Mouse (Mus musculus) heart, embryonic 14.5 days (tissue): ENCODE data around the gene Sgpp1. TPM values are rescaled to one million over a fixed set of nuclear protein-coding genes. Genes with fewer than 3 reads are reported as not detected.

Source experiments
- ATAC-seq: fragments of 200-750 bp; cut with Nextera tagmentation; 2 replicates; pipeline ENCODE4 v1.8.0; 2017; ENCODE audit warnings: low read depth, moderate TSS enrichment; ENCODE audit not compliant: insufficient number of reproducible peaks, insufficient read depth, low FRiP score
- H3K27ac ChIP-seq, 2 experiments: fragments of 200-500 bp in 1 of 2; fragments of 300-500 bp in 1 of 2; sonication (generic) in 1 of 2; replicated peaks in 1 of 2; 2 replicates each; pipeline ENCODE4 v1.5.1; 2012 to 2014; ENCODE audit warnings: low read depth in 2 of 2, low read length in 2 of 2, control low read depth in 1 of 2, mild to moderate bottlenecking in 1 of 2, mixed read lengths in 1 of 2; ENCODE audit not compliant: control insufficient read depth in 1 of 2, insufficient read depth in 1 of 2
- H3K27me3 ChIP-seq: fragments of 300-500 bp; sonication (generic); 2 replicates; pipeline ENCODE4 v1.6.1; 2014; ENCODE audit warnings: mild to moderate bottlenecking, low read length, control low read depth; ENCODE audit not compliant: control insufficient read depth, insufficient read depth
- H3K36me3 ChIP-seq: fragments of 300-500 bp; sonication (generic); 2 replicates; pipeline ENCODE4 v1.6.1; 2014; ENCODE audit warnings: mild to moderate bottlenecking, control low read depth, low read length, mixed read lengths; ENCODE audit not compliant: control insufficient read depth, insufficient read depth
- H3K4me1 ChIP-seq, 2 experiments: fragments of 200-500 bp in 1 of 2; fragments of 300-500 bp in 1 of 2; sonication (generic) in 1 of 2; 2 replicates each; pipeline ENCODE4 v1.6.1; 2012 to 2014; ENCODE audit warnings: low read length in 2 of 2, control low read depth in 1 of 2, mixed read lengths in 1 of 2; ENCODE audit not compliant: control insufficient read depth in 2 of 2, insufficient read depth in 2 of 2
- H3K4me2 ChIP-seq: fragments of 300-500 bp; sonication (generic); 2 replicates; pipeline ENCODE4 v1.6.1; 2014; ENCODE audit warnings: mild to moderate bottlenecking, low read length
- H3K4me3 ChIP-seq, 2 experiments: fragments of 200-500 bp in 1 of 2; fragments of 300-500 bp in 1 of 2; sonication (generic) in 1 of 2; 2 replicates each; pipeline ENCODE4 v1.5.1; 2012 to 2014; ENCODE audit warnings: low read length in 2 of 2, mild to moderate bottlenecking in 2 of 2, control low read depth in 1 of 2, low read depth in 1 of 2, moderate library complexity in 1 of 2; ENCODE audit not compliant: control insufficient read depth in 1 of 2, insufficient read depth in 1 of 2
- H3K9ac ChIP-seq: fragments of 300-500 bp; sonication (generic); 2 replicates; pipeline ENCODE4 v1.6.1; 2014; ENCODE audit warnings: mild to moderate bottlenecking, low read length
- H3K9me3 ChIP-seq: fragments of 300-500 bp; sonication (generic); 2 replicates; pipeline ENCODE4 v1.6.1; 2016; ENCODE audit warnings: low read length, control low read depth; ENCODE audit not compliant: control insufficient read depth
- WGBS: fragments of 180-500 bp; shearing (Covaris S2); extraction: QIAGEN DNeasy Blood & Tissue Kit; methylation state at CpG from one replicate; pipeline ENCODE4 v1.1.7; 2014; 5-methylcytosine and 5-hydroxymethylcytosine counted together
- polyA plus RNA-seq: library from polyadenylated mRNA; unstranded; fragments of >200 nt; fragmentation: Nextera tagmentation; extraction: Ambion mirVana; gene quantifications from 2 replicates; pipeline ENCODE4 v1.2.1, GENCODE M21; 2014

Gene Sgpp1
- polyA plus RNA-seq, 1 experiment from 2014 or later, result 25.3 TPM

GRCm38 (mm10) chr12:75766395-75766794, 30.9 kb upstream of the Sgpp1 start:
- ATAC-seq, result no peak
- Histone ChIP-seq H3K9me3 (no peaks in the 10 kb centered on the region), H3K9ac (no peak overlapping the region), H3K36me3 (no peaks in the 10 kb centered on the region), H3K4me3 (no peak overlapping the region), H3K27ac (peak overlapping the region; percentile 29 to 66; a peak in 3 of 4 replicates), H3K4me1 (peaks cover 10 to 11% of the 10 kb centered on the region in 2 experiments), H3K27me3 (no peaks in the 10 kb centered on the region), H3K4me2 (peak overlapping the region; percentile 36; the same call in 1 of the 2 replicates)
- WGBS, result 41% methylated on average over 6 of the region's 6 CpGs

GRCm38 (mm10) chr12:75765751-75766150, 30.2 kb upstream of the Sgpp1 start:
- 22% methylated on average over 3 of the region's 3 CpGs for WGBS
- H3K36me3 ChIP-seq, result no peaks in the 10 kb centered on the region
- H3K4me1 ChIP-seq, result peaks cover 10 to 11% of the 10 kb centered on the region in 2 experiments
- peak overlapping the region; percentile 36 for H3K4me2 ChIP-seq
- H3K4me3 ChIP-seq, result no peak overlapping the region
- H3K27ac ChIP-seq, result peak overlapping the region; percentile 29 to 66; a peak in 3 of 4 replicates
- H3K9me3 ChIP-seq, result no peaks in the 10 kb centered on the region
- ATAC-seq, result no peak
- H3K27me3 ChIP-seq, result no peaks in the 10 kb centered on the region
- H3K9ac ChIP-seq, result no peak overlapping the region

DNA sequence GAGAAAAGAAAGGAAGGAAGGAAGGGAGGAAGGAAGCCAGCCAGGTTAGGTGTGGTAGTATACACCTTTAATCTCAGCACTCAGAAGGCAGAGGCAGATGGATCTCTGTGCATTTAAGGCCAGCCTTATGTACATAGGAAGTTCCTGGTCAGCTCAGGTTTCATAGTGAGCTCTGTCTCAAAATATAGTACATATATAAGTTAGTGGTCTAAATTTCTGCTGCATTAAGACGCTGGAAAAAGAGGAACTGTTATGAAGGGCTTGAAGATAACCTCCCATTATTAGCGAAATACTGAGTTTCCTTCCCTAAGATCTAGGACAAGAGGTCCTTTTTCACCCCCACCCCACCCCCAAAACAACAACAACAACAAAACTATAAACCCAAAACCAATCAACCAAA, 20.9 kb upstream of the Sgpp1 start:
- Histone ChIP-seq H3K36me3 (no peaks in the 10 kb centered on the region), H3K27ac (no peak overlapping the region), H3K4me3 (no peak overlapping the region), H3K9ac (no peak overlapping the region), H3K4me2 (no peak overlapping the region), H3K4me1 (peaks cover 11 to 22% of the 10 kb centered on the region in 2 experiments), H3K9me3 (no peaks in the 10 kb centered on the region), H3K27me3 (no peaks in the 10 kb centered on the region)
- ATAC-seq, result no peak
- WGBS, result 78% methylated on average over 2 of the region's 2 CpGs

DNA sequence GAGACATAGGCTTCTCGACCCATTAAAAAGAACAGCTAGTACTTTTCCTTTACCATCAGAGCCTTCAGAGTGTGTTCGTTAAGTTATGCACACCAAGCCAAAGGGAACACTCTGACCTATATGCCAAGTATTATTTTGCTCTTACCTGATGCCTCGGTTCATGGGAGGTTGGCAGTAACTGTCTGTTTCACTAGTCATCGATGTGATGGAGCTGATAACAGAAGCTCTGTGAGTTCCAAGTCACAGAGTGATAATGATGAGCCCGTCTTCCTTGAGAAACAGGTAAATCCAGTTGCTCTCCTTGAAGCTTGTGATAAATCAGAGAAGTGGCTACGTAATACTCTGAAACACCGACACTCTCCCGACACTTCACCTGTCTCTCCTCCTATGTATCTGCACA, 18.2 kb upstream of the Sgpp1 start:
- Histone ChIP-seq H3K4me1 (peaks cover 3 to 10% of the 10 kb centered on the region in 2 experiments), H3K27ac (no peak overlapping the region), H3K4me3 (no peak overlapping the region), H3K27me3 (no peaks in the 10 kb centered on the region), H3K4me2 (no peak overlapping the region), H3K9ac (no peak overlapping the region), H3K9me3 (no peaks in the 10 kb centered on the region), H3K36me3 (no peaks in the 10 kb centered on the region)
- WGBS, result 86% methylated on average over 8 of the region's 8 CpGs
- ATAC-seq, result no peak

GRCm38 (mm10) chr12:75752077-75752476, 16.5 kb upstream of the Sgpp1 start:
- ATAC-seq, result no peak
- WGBS, result 28% methylated on average over 3 of the region's 3 CpGs

GRCm38 (mm10) chr12:75748574-75748973, 13.0 kb upstream of the Sgpp1 start:
- Histone ChIP-seq H3K9me3 (no peaks in the 10 kb centered on the region), H3K4me2 (no peak overlapping the region), H3K36me3 (no peaks in the 10 kb centered on the region), H3K27me3 (no peaks in the 10 kb centered on the region), H3K9ac (no peak overlapping the region), H3K27ac (no peak overlapping the region), H3K4me1 (peaks cover 8 to 22% of the 10 kb centered on the region in 2 experiments), H3K4me3 (no peak overlapping the region)
- no peak for ATAC-seq
- WGBS, result 54% methylated on average over 4 of the region's 4 CpGs

More at GRCm38 (mm10) chr12:75752077-75752476, 16.5 kb upstream of the Sgpp1 start:
- Histone ChIP-seq H3K9ac (no peak overlapping the region), H3K4me1 (peaks cover 0 to 12% of the 10 kb centered on the region in 2 experiments; a peak in 3 of 4 replicates), H3K4me3 (no peak overlapping the region), H3K9me3 (no peaks in the 10 kb centered on the region), H3K36me3 (no peaks in the 10 kb centered on the region), H3K27ac (no peak overlapping the region), H3K27me3 (no peaks in the 10 kb centered on the region), H3K4me2 (no peak overlapping the region)

GRCm38 (mm10) chr12:75745697-75746290, 10.3 kb upstream of the Sgpp1 start:
- Histone ChIP-seq H3K4me3 (no peak overlapping the region), H3K4me2 (peak overlapping the region; percentile 41), H3K9me3 (no peaks in the 10 kb centered on the region), H3K9ac (no peak overlapping the region), H3K36me3 (no peaks in the 10 kb centered on the region), H3K27me3 (no peaks in the 10 kb centered on the region), H3K4me1 (peaks cover 8 to 18% of the 10 kb centered on the region in 2 experiments), H3K27ac (peak overlapping the region; percentile 32 to 62; a peak in 3 of 4 replicates)
- peak; percentile 64; the same call in 1 of the 2 replicates for ATAC-seq
- 13% methylated on average over 14 of the region's 14 CpGs for WGBS

DNA sequence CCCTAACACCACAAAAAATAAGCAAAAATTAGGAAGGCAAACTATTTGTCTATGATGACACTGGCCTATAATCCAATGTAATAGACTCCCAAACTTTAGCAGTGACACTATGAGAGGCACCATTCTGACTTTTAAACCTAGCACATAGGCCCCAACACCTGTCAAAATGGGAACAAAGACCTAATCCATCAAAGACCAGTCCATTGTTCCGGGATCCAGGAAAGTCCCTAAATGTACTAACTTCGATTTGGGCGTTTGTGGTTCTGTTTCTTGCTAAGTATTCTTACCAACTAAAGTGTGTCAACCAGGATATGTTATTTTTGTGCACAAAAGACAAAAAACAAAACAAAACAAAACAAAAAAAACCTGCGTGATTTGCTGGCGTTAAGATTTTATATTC, 6.6 kb upstream of the Sgpp1 start:
- ATAC-seq, result no peak
- H3K4me1 ChIP-seq, result peaks cover 8 to 13% of the 10 kb centered on the region in 2 experiments
- no peak overlapping the region for H3K9ac ChIP-seq
- 88% methylated on average over 5 of the region's 5 CpGs for WGBS
- H3K4me2 ChIP-seq, result no peak overlapping the region
- no peaks in the 10 kb centered on the region for H3K36me3 ChIP-seq
- H3K27ac ChIP-seq, result no peak overlapping the region
- no peaks in the 10 kb centered on the region for H3K9me3 ChIP-seq
- H3K4me3 ChIP-seq, result no peak overlapping the region
- H3K27me3 ChIP-seq, result no peaks in the 10 kb centered on the region
